Mouse (Mus musculus): Measurements from ENCODE around the gene Ttc30a1.

- TF ChIP-seq CTCF (IDR thresholded peaks at IDR 0.05; ENCODE audit: low read depth) (no peak), EP300 (IDR thresholded peaks at IDR 0.05; ENCODE audit: low read depth) (no peak)
Measured at GRCm38 (mm10) chr2:75982626-75983025, 859 bp upstream of the Ttc30a1 start.

All from liver, embryonic 14.5 days (tissue).